Mouse (Mus musculus): ENCODE measurements around the gene Ism2.

- TF ChIP-seq CTCF (IDR thresholded peaks at IDR 0.05; ENCODE audit: extremely low read depth, insufficient read depth, insufficient read length, insufficient replicate concordance), result no peak
- TF ChIP-seq POLR2A (IDR thresholded peaks at IDR 0.05; ENCODE audit: low read depth, low read length), result no peak
Observed at GRCm38 (mm10) chr12:87299037-87299656, 358 bp downstream of the Ism2 start.

Measured in spleen, adult 2 months (tissue).